9 mouse cellular contexts compared by ENCODE assay signal in genomic region chr13:76810496-76810939, GRCm38 (mm10).
DNase-seq lines count a peak whose midpoint lies in the region; ATAC-seq and TF ChIP-seq lines count a peak whose summit lies in the region.
"Had no signal": no experiment of that assay in that cellular context is flagged by ENCODE, and none has a peak within 500 bp of the region (broad histone marks: within the 10 kb centered on the region; RNA-seq: fewer than 3 reads in every experiment).

No protein-coding gene starts in this region.

- no peak overlapping the region for H3K4me3 ChIP-seq in embryonic facial prominence, embryonic 11.5 days (ENCODE audit: low read depth, low read length)
- H3K4me3 ChIP-seq in hindbrain, embryonic 14.5 days (replicated peaks; ENCODE audit: low read length), result no peak overlapping the region
- no peak overlapping the region for H3K4me3 ChIP-seq in midbrain, embryonic 16.5 days (ENCODE audit: low read depth, low read length)
- no peak overlapping the region for H3K4me3 ChIP-seq in stomach, postnatal 0 days (ENCODE audit: low read depth, low read length)
- H3K4me3 ChIP-seq: embryonic facial prominence, embryonic 13.5 days had no signal

- H3K4me1 ChIP-seq in embryonic facial prominence, embryonic 11.5 days (ENCODE audit: control insufficient read depth, insufficient read depth, low read length), result peaks cover 3% of the 10 kb centered on the region; the same call in 1 of the 2 replicates
- H3K4me1 ChIP-seq in hindbrain, embryonic 14.5 days (replicated peaks; ENCODE audit: control insufficient read depth, insufficient read depth, low read length), result peaks cover 9% of the 10 kb centered on the region
- peaks cover 8% of the 10 kb centered on the region; the same call in 1 of the 2 replicates for H3K4me1 ChIP-seq in midbrain, embryonic 16.5 days (ENCODE audit: control insufficient read depth, insufficient read depth, low read length)
- H3K4me1 ChIP-seq in stomach, postnatal 0 days (replicated peaks; ENCODE audit: control insufficient read depth, insufficient read depth), result no peaks in the 10 kb centered on the region
- H3K4me1 ChIP-seq: embryonic facial prominence, embryonic 13.5 days had no signal

- no peaks in the 10 kb centered on the region for H3K27me3 ChIP-seq in embryonic facial prominence, embryonic 11.5 days (ENCODE audit: control insufficient read depth, insufficient read depth, low read length)
- H3K27me3 ChIP-seq in hindbrain, embryonic 14.5 days (ENCODE audit: control insufficient read depth, insufficient read depth, low read length), result no peaks in the 10 kb centered on the region
- peaks cover 3% of the 10 kb centered on the region; the same call in 1 of the 2 replicates for H3K27me3 ChIP-seq in midbrain, embryonic 16.5 days (ENCODE audit: control insufficient read depth, insufficient read depth, low read depth, low read length)
- no peaks in the 10 kb centered on the region for H3K27me3 ChIP-seq in stomach, postnatal 0 days (ENCODE audit: control insufficient read depth, insufficient read depth, low read length)
- H3K27me3 ChIP-seq: embryonic facial prominence, embryonic 13.5 days had no signal

- H3K36me3 ChIP-seq in embryonic facial prominence, embryonic 11.5 days (replicated peaks; ENCODE audit: control insufficient read depth, insufficient read depth, low read depth, low read length), result no peaks in the 10 kb centered on the region
- H3K36me3 ChIP-seq in hindbrain, embryonic 14.5 days (replicated peaks; ENCODE audit: control insufficient read depth, insufficient read depth), result no peaks in the 10 kb centered on the region
- no peaks in the 10 kb centered on the region for H3K36me3 ChIP-seq in midbrain, embryonic 16.5 days (ENCODE audit: control insufficient read depth, insufficient read depth, low read length)
- no peaks in the 10 kb centered on the region for H3K36me3 ChIP-seq in stomach, postnatal 0 days (ENCODE audit: control insufficient read depth, insufficient read depth, low read length)
- H3K36me3 ChIP-seq: embryonic facial prominence, embryonic 13.5 days had no signal

- H3K9me3 ChIP-seq in embryonic facial prominence, embryonic 11.5 days (replicated peaks; ENCODE audit: control insufficient read depth, low read length), result no peaks in the 10 kb centered on the region
- H3K9me3 ChIP-seq in hindbrain, embryonic 14.5 days (ENCODE audit: control insufficient read depth, low read length), result no peaks in the 10 kb centered on the region
- H3K9me3 ChIP-seq in midbrain, embryonic 16.5 days (replicated peaks; ENCODE audit: control insufficient read depth, low read length, poor library complexity, severe bottlenecking), result no peaks in the 10 kb centered on the region
- no peaks in the 10 kb centered on the region for H3K9me3 ChIP-seq in stomach, postnatal 0 days (ENCODE audit: control insufficient read depth, low read length)
- H3K9me3 ChIP-seq: embryonic facial prominence, embryonic 13.5 days had no signal

- 3% methylated on average over 7 of the region's 7 CpGs for WGBS in embryonic facial prominence, embryonic 11.5 days
- 1% methylated on average over 7 of the region's 7 CpGs for whole genome bisulfite sequencing in hindbrain, embryonic 14.5 days
- 0% methylated on average over 7 of the region's 7 CpGs for WGBS in midbrain, embryonic 16.5 days
- WGBS in stomach, postnatal 0 days, result 30% methylated on average over 7 of the region's 7 CpGs

- no peak for TF ChIP-seq CTCF in stomach, postnatal 0 days (IDR thresholded peaks at IDR 0.05; ENCODE audit: low read depth)

- H3K27ac ChIP-seq in embryonic facial prominence, embryonic 11.5 days (replicated peaks; ENCODE audit: low read depth, low read length), result no peak overlapping the region
- no peak overlapping the region for H3K27ac ChIP-seq in hindbrain, embryonic 14.5 days
- 0 out of 2 replicates have a peak overlapping the region, but pooled peaks have one; percentile 11 for H3K27ac ChIP-seq in midbrain, embryonic 16.5 days (ENCODE audit: low read length)
- no peak overlapping the region for H3K27ac ChIP-seq in stomach, postnatal 0 days (replicated peaks)
- H3K27ac ChIP-seq: embryonic facial prominence, embryonic 13.5 days had no signal

- TF ChIP-seq EP300 in stomach, postnatal 0 days (optimal IDR thresholded peaks at IDR 0.05), result no peak

- peak; percentile 65 for ATAC-seq in frontal cortex, adult (ENCODE audit: low TSS enrichment)
- ATAC-seq in embryonic facial prominence, embryonic 11.5 days (replicated peaks; ENCODE audit: insufficient number of reproducible peaks, low FRiP score, low TSS enrichment, low read depth), result peak; percentile 87
- ATAC-seq in hindbrain, embryonic 14.5 days (ENCODE audit: low FRiP score), result peak; percentile 91
- ATAC-seq in midbrain, embryonic 16.5 days, result peak; percentile 91
- ATAC-seq in stomach, postnatal 0 days (ENCODE audit: low FRiP score, low TSS enrichment), result no peak
- no peak for ATAC-seq in activated CD4-positive, CD25-positive, alpha-beta regulatory T cell, adult 4 months

- no peak for DNase-seq in frontal cortex, postnatal 14 days (ENCODE audit: low spot score in 2 of 2)
- peak; percentile 63 for DNase-seq in embryonic facial prominence, embryonic 11.5 days (ENCODE audit: low spot score)
- DNase-seq in hindbrain, embryonic 14.5 days (ENCODE audit: low spot score), result peak; percentile 60
- DNase-seq in stomach, postnatal 0 days (ENCODE audit: low spot score), result no peak
- DNase-seq in gastrocnemius, postnatal 25 days, result no peak

- no peak overlapping the region for H3K9ac ChIP-seq in embryonic facial prominence, embryonic 11.5 days (replicated peaks; ENCODE audit: low read length)
- no peak overlapping the region for H3K9ac ChIP-seq in hindbrain, embryonic 14.5 days
- 0 out of 2 replicates have a peak overlapping the region, but pooled peaks have one; percentile 4 for H3K9ac ChIP-seq in midbrain, embryonic 16.5 days (ENCODE audit: low read depth, low read length)
- H3K9ac ChIP-seq in stomach, postnatal 0 days (ENCODE audit: low read length), result no peak overlapping the region
- H3K9ac ChIP-seq: embryonic facial prominence, embryonic 13.5 days had no signal

- H3K4me2 ChIP-seq in embryonic facial prominence, embryonic 11.5 days (ENCODE audit: low read depth, low read length), result no peak overlapping the region
- H3K4me2 ChIP-seq in hindbrain, embryonic 14.5 days (replicated peaks), result peak overlapping the region; percentile 34
- H3K4me2 ChIP-seq in midbrain, embryonic 16.5 days (ENCODE audit: low read length), result peak overlapping the region; percentile 20
- H3K4me2 ChIP-seq in stomach, postnatal 0 days (replicated peaks; ENCODE audit: low read depth), result no peak overlapping the region
- H3K4me2 ChIP-seq: embryonic facial prominence, embryonic 13.5 days had no signal

Comparison
In these comparisons a context has a peak if more than half of its experiments do, and no peak if none do; other contexts are left out.
1. ATAC-seq: peak in frontal cortex, adult (single experiment), embryonic facial prominence, embryonic 11.5 days (single experiment), hindbrain, embryonic 14.5 days (single experiment) and midbrain, embryonic 16.5 days (single experiment); none in stomach, postnatal 0 days (single experiment) and activated CD4-positive, CD25-positive, alpha-beta regulatory T cell, adult 4 months (single experiment).
2. DNase-seq: peak in embryonic facial prominence, embryonic 11.5 days (single experiment) and hindbrain, embryonic 14.5 days (single experiment); none in frontal cortex, postnatal 14 days (0 of 2), stomach, postnatal 0 days (single experiment) and gastrocnemius, postnatal 25 days (single experiment).
3. H3K4me2 ChIP-seq: peak in hindbrain, embryonic 14.5 days (single experiment) and midbrain, embryonic 16.5 days (single experiment); none in embryonic facial prominence, embryonic 11.5 days (single experiment) and stomach, postnatal 0 days (single experiment).